Mouse (Mus musculus) adrenal gland, postnatal 14 days (tissue): ENCODE data around the gene Hist1h2bb. TPM values are rescaled to one million over a fixed set of nuclear protein-coding genes. Genes with fewer than 3 reads are reported as not detected.
"Not testable (repeated sequence)": the region's sequence is repeated elsewhere in the genome, so short reads cannot be mapped to it uniquely, and the experiment has no call there.

Experiments
- DNase-seq: peaks from one replicate; pipeline ENCODE4 v3.0.0; 2021; ENCODE audit warnings: mixed read lengths
- microRNA-seq, 2 experiments: library from miRNA; unstranded; fragments of <30 nt; microRNA quantifications; one replicate each; pipeline ENCODE4 v1.2.0; 2021
- total RNA-seq: library from RNA; stranded (reverse); gene quantifications from 2 replicates; pipeline ENCODE4 v1.2.3, GENCODE M21; 2021

Hist1h2bb gene
- total RNA-seq, 1 experiment from 2014 or later: 171 TPM

GRCm38 (mm10) chr13:23766772-23767171 is 20.2 kb downstream of the Hist1h2bb start:
- DNase-seq: peak; percentile 31

GRCm38 (mm10) chr13:23768834-23769397 is 22.4 kb downstream of the Hist1h2bb start:
- DNase-seq: no peak

GRCm38 (mm10) chr13:23769613-23770012 is 23.1 kb downstream of the Hist1h2bb start, which contains the start of gene Trim38:
Gene Trim38 (plus strand): TSS chr13:23769913.
- not testable (repeated sequence) for DNase-seq

GRCm38 (mm10) chr13:23772561-23773313 is 26.2 kb downstream of the Hist1h2bb start:
- DNase-seq: peak; percentile 69

GRCm38 (mm10) chr13:23778339-23778738 is 31.8 kb downstream of the Hist1h2bb start:
- DNase-seq: no peak

GRCm38 (mm10) chr13:23779025-23779424 is 32.5 kb downstream of the Hist1h2bb start:
- DNase-seq: no peak

GRCm38 (mm10) chr13:23792520-23792919 is 46.0 kb downstream of the Hist1h2bb start:
- DNase-seq: peak; percentile 67

Small RNA genes within 50 kb of the gene (microRNA-seq; reads per million reads assigned to microRNA genes)
- gene Gm44314 (0 reads per million in 2 experiments), gene Gm44484 (0 reads per million in 2 experiments)

Other genes starting within 250 kb of the Hist1h2bb start
- 699 and 771 TPM in 2 replicates for gene Hist1h4h, start 215.7 kb upstream of the Hist1h2bb start, total RNA-seq
- gene Hist1h2af, start 212.8 kb upstream of the Hist1h2bb start, total RNA-seq: 182 and 192 TPM in 2 replicates
- 64.2 and 80.0 TPM in 2 replicates for gene Hist1h3g, start 211.3 kb upstream of the Hist1h2bb start, total RNA-seq
- 18.0 and 26.2 TPM in 2 replicates for gene Hist1h2bh, start 203.3 kb upstream of the Hist1h2bb start, total RNA-seq
- gene Hist1h3f, start 202.7 kb upstream of the Hist1h2bb start, total RNA-seq: 72.3 and 84.2 TPM in 2 replicates
- gene Hist1h4f, start 195.1 kb upstream of the Hist1h2bb start, total RNA-seq: 307 and 382 TPM in 2 replicates
- 19.2 and 24.2 TPM in 2 replicates for gene Hist1h1d, start 193.5 kb upstream of the Hist1h2bb start, total RNA-seq
- 184 TPM in 2 replicates for gene Hist1h3e, start 184.4 kb upstream of the Hist1h2bb start, total RNA-seq
- 28.8 and 36.1 TPM in 2 replicates for gene Hist1h2ae, start 175.5 kb upstream of the Hist1h2bb start, total RNA-seq
- 288 and 319 TPM in 2 replicates for gene Hist1h2bg, start 175.3 kb upstream of the Hist1h2bb start, total RNA-seq
- gene Hist1h2bf, start 172.5 kb upstream of the Hist1h2bb start, total RNA-seq: 127 and 167 TPM in 2 replicates
- 12.6 and 14.1 TPM in 2 replicates for gene Hist1h2ad, start 172.4 kb upstream of the Hist1h2bb start, total RNA-seq
- 27.2 and 39.2 TPM in 2 replicates for gene Hist1h3d, start 171.0 kb upstream of the Hist1h2bb start, total RNA-seq
- gene Hist1h4d, start 165.1 kb upstream of the Hist1h2bb start, total RNA-seq: 250 and 265 TPM in 2 replicates
- 22.3 and 25.1 TPM in 2 replicates for gene Hist1h2be, start 125.6 kb upstream of the Hist1h2bb start, total RNA-seq
- 139 and 157 TPM in 2 replicates for gene Hist1h1e, start 124.2 kb upstream of the Hist1h2bb start, total RNA-seq
- gene Hist1h2ac, start 62.8 kb upstream of the Hist1h2bb start, total RNA-seq: 6.6 and 8.0 TPM in 2 replicates
- 84.6 and 133 TPM in 2 replicates for gene Hist1h2bc, start 62.5 kb upstream of the Hist1h2bb start, total RNA-seq
- gene Hist1h1t, start 50.9 kb upstream of the Hist1h2bb start, total RNA-seq: 0.37 and 0.83 TPM in 2 replicates
- 161 and 165 TPM in 2 replicates for gene Hist1h4c, start 48.3 kb upstream of the Hist1h2bb start, total RNA-seq
- gene Hfe, start 35.9 kb upstream of the Hist1h2bb start, total RNA-seq: 29.0 and 39.1 TPM in 2 replicates
- 300 and 304 TPM in 2 replicates for gene Hist1h1c, start 7.9 kb upstream of the Hist1h2bb start, total RNA-seq
- 82.5 and 109 TPM in 2 replicates for gene Hist1h3c, start 1.1 kb upstream of the Hist1h2bb start, total RNA-seq
- gene Hist1h2ab, start 4.4 kb downstream of the Hist1h2bb start, total RNA-seq: 157 and 198 TPM in 2 replicates
- gene Hist1h3b, start 5.5 kb downstream of the Hist1h2bb start, total RNA-seq: 247 and 351 TPM in 2 replicates
- 217 and 308 TPM in 2 replicates for gene Hist1h4b, start 10.3 kb downstream of the Hist1h2bb start, total RNA-seq
- 164 and 198 TPM in 2 replicates for gene Hist1h4a, start 14.5 kb downstream of the Hist1h2bb start, total RNA-seq
- 183 and 216 TPM in 2 replicates for gene Hist1h3a, start 15.7 kb downstream of the Hist1h2bb start, total RNA-seq
- 172 and 219 TPM in 2 replicates for gene Hist1h1a, start 16.9 kb downstream of the Hist1h2bb start, total RNA-seq
- not detected in 2 replicates for gene Trim38, start 23.2 kb downstream of the Hist1h2bb start, total RNA-seq
- 0.68 and 12.9 TPM in 2 replicates for gene Slc17a2, start 60.3 kb downstream of the Hist1h2bb start, total RNA-seq
- 0.38 and 4.4 TPM in 2 replicates for gene Slc17a3, start 92.7 kb downstream of the Hist1h2bb start, total RNA-seq
- 1.1 TPM in 1 of 2 replicates, not detected in the other for gene Slc17a1, start 121.0 kb downstream of the Hist1h2bb start, total RNA-seq
- 0.45 and 4.8 TPM in 2 replicates for gene Slc17a4, start 168.3 kb downstream of the Hist1h2bb start, total RNA-seq
- not detected in 2 replicates for gene Hist1h2ba, start 187.4 kb downstream of the Hist1h2bb start, total RNA-seq
- not detected in 2 replicates for gene Hist1h2aa, start 187.7 kb downstream of the Hist1h2bb start, total RNA-seq
- gene Scgn, start 244.5 kb downstream of the Hist1h2bb start, total RNA-seq: 2.7 and 2.9 TPM in 2 replicates